Mouse (Mus musculus) gastrocnemius, postnatal 14 days (tissue): ENCODE results near the gene Obp2b. TPM values are rescaled to one million over a fixed set of nuclear protein-coding genes. Genes with fewer than 3 reads are reported as not detected.

Experiments
- DNase-seq: peaks from one replicate; pipeline ENCODE4 v3.0.0; 2021; ENCODE audit warnings: mixed read lengths
- intact Hi-C: fragments of 180-260 bp; cut with DNase I; formaldehyde crosslinking; loops from one replicate; pipeline ENCODE4 v1.15.1; 2025; ENCODE audit warnings: low total_unique reads
- total RNA-seq, 2 experiments: library from RNA; stranded (reverse); gene quantifications; 2 replicates each; pipeline ENCODE4 v1.2.3; 2021

The Obp2b gene
- total RNA-seq, 2 experiments from 2014 or later: not detected

- DNase-seq: no peak
- intact Hi-C loops: no loop called here
Measured at GRCm38 (mm10) chr2:25774640-25775039, 37.8 kb downstream of the Obp2b start.

DNA sequence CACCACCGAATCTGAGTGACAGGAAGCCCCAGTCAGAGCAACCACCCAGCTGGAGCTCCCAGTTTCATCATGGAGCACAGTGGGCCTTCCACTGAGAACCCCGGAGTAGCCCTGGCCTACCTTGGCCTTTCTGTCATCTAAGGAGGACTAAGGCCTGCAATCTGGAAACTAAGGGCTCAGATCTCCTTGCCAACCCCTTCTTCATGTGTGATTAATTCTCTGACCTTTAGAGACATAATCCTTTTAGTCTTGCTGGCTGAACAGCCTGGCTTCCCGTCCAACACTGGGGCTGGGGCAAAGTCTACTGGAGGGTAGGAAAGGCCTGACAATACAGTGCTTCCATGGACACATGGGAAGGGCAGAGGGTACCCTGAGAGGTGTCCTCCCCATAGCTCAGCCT is 39.2 kb downstream of the Obp2b start:
- no peak for DNase-seq
- intact Hi-C loops: no loop called here

DNA sequence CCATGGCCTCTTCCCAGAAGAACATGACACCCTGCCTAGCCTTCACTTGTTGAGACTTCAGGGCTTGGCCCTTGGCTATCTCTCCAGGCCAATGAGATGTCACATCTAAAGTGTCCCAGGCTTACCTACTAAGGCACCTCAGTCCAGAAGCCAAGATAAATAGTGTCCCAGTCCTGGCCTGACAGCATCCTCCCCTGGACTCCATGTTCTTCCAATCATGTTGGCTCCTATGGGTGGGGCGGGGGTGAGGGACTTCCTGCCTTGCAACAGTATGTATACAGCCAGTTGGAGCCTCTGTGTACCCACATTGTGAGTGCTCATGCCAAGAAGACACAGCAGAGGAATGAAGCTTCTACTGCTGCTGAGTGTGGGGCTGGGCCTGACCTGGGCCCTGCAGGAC is 39.9 kb downstream of the Obp2b start, which contains the start of gene Lcn11:
Lcn11 (plus strand) TSS at position 301 of the 400 bp plus-strand sequence.
- no peak for DNase-seq
- intact Hi-C loops: no loop called here

GRCm38 (mm10) chr2:25779076-25779475 is 42.3 kb downstream of the Obp2b start:
- no peak for DNase-seq
- intact Hi-C loops: no loop called here

- intact Hi-C loops: no loop called here
- no peak for DNase-seq
Measured at GRCm38 (mm10) chr2:25780921-25781320, 44.1 kb downstream of the Obp2b start.

- DNase-seq: no peak
- intact Hi-C loops: no loop called here
Measured at GRCm38 (mm10) chr2:25781957-25782356, 45.1 kb downstream of the Obp2b start, which contains the start of gene Gm13539. TSS of gene Gm13539 (plus strand) at chr2:25782257.

GRCm38 (mm10) chr2:25785573-25786322 is 48.9 kb downstream of the Obp2b start:
- no peak for DNase-seq
- intact Hi-C loops: no loop called here

GRCm38 (mm10) chr2:25789092-25789491 is 52.3 kb downstream of the Obp2b start:
- intact Hi-C loops: no loop called here
- no peak for DNase-seq

Other genes with a start within 250 kb of the Obp2b start
- gene Lcn12, start 243.1 kb upstream of the Obp2b start, total RNA-seq: not detected
- 10 to 100 TPM; 68.6 to 70.5 TPM for gene Fbxw5, start 236.3 kb upstream of the Obp2b start, total RNA-seq
- gene C8g, start 235.3 kb upstream of the Obp2b start, total RNA-seq: under 1 TPM; 0.91 to 0.98 TPM
- gene Traf2, start 190.1 kb upstream of the Obp2b start, total RNA-seq: 10 to 100 TPM in 1 of 2 experiments, 1 to 10 TPM in 1; 9.7 to 13.3 TPM
- 100 to 1,000 TPM; 164 to 173 TPM for gene Edf1, start 179.2 kb upstream of the Obp2b start, total RNA-seq
- under 1 TPM; 0.68 to 0.80 TPM for gene Mamdc4, start 162.2 kb upstream of the Obp2b start, total RNA-seq
- 10 to 100 TPM; 42.6 to 44.8 TPM for gene Phpt1, start 161.8 kb upstream of the Obp2b start, total RNA-seq
- gene Ajm1, start 155.3 kb upstream of the Obp2b start, total RNA-seq: under 1 TPM in 1 of 2 experiments, not detected in 1; 0.10 TPM
- 10 to 100 TPM; 39.5 to 41.0 TPM for gene Rabl6, start 128.5 kb upstream of the Obp2b start, total RNA-seq
- gene Ccdc183, start 119.3 kb upstream of the Obp2b start, total RNA-seq: not detected
- 10 to 100 TPM; 12.1 to 14.3 TPM for gene Tmem141, start 115.0 kb upstream of the Obp2b start, total RNA-seq
- 1 to 10 TPM; 5.7 to 6.2 TPM for gene Fcna, start 109.0 kb upstream of the Obp2b start, total RNA-seq
- 10 to 100 TPM; 31.0 to 33.3 TPM for gene Lcn8, start 83.9 kb upstream of the Obp2b start, total RNA-seq
- gene Lcn5, start 79.1 kb upstream of the Obp2b start, total RNA-seq: not detected
- not detected for gene Lcn6, start 60.2 kb upstream of the Obp2b start, total RNA-seq
- not detected for gene Lcn10, start 54.3 kb upstream of the Obp2b start, total RNA-seq
- not detected for gene Obp2a, start 37.0 kb upstream of the Obp2b start, total RNA-seq
- 10 to 100 TPM; 10.9 to 15.5 TPM for gene Bmyc, start 30.3 kb upstream of the Obp2b start, total RNA-seq
- not detected for gene Lcn3, start 28.6 kb downstream of the Obp2b start, total RNA-seq
- gene Lcn11, start 40.0 kb downstream of the Obp2b start, total RNA-seq: not detected
- not detected for gene Gm13539, start 45.2 kb downstream of the Obp2b start, total RNA-seq
- not detected for gene Glt6d1, start 78.8 kb downstream of the Obp2b start, total RNA-seq
- gene Lcn9, start 86.1 kb downstream of the Obp2b start, total RNA-seq: not detected
- gene Sohlh1, start 110.2 kb downstream of the Obp2b start, total RNA-seq: not detected
- under 1 TPM; 0.23 to 0.84 TPM for gene Kcnt1, start 126.7 kb downstream of the Obp2b start, total RNA-seq
- 10 to 100 TPM; 24.9 to 27.4 TPM for gene Camsap1, start 246.3 kb downstream of the Obp2b start, total RNA-seq